Mouse (Mus musculus) sigmoid colon, adult 10 weeks (tissue): ENCODE data around the gene Nkrf. TPM values are rescaled to one million over a fixed set of nuclear protein-coding genes. Genes with fewer than 3 reads are reported as not detected.

ENCODE experiments used
- polyA plus RNA-seq: library from polyadenylated mRNA; stranded (reverse); fragments of 350-450 nt; fragmentation: Illumina TruSeq; extraction: RNeasy Lipid Tissue Mini Kit (QIAGEN cat#74804); gene quantifications from one replicate; pipeline ENCODE4 v1.2.3, GENCODE M21; 2014; ENCODE audit warnings: low read depth, low replicate concordance

The Nkrf gene
- 15.9 TPM for polyA plus RNA-seq

GRCm38 (mm10) chrX:36902321-36903114 is at the start of gene Nkrf:
TSS of gene Nkrf (minus strand) at chrX:36902899.

DNA sequence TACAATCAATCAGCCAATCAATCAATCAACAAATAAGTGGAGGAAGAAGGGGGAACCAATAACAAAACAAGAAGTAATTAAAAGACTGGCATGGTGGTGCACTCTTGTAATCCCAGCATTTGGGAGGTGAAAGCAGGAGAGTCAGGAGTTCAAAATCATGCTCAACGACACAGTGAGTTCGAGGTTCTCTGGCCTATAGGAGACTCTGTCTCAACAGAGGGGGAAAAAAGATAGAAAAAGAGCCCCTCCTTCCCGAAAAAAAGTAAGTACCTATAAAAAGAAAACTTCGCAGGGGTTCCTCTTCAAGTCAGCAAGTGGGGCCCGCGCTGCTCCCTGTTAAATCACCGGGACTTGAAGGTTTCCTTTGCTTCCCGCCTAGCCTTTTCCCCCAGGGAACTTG is 28.9 kb downstream of the Nkrf start, which contains the start of the genes Ube2a and C330007P06Rik:
Gene Ube2a, plus strand, starts transcription at position 136 of the 400 bp plus-strand sequence.
Gene C330007P06Rik, minus strand, starts transcription at position 347 of the 400 bp plus-strand sequence.

Other genes with a start within 250 kb of the Nkrf start
- gene Slc25a43, start 159.2 kb downstream of the Nkrf start, polyA plus RNA-seq, result 1.3 TPM
- gene Slc25a5, start 107.2 kb downstream of the Nkrf start, polyA plus RNA-seq, result 1,886 TPM
- gene Ube2a, start 29.0 kb downstream of the Nkrf start, polyA plus RNA-seq, result 190 TPM
- 90.6 TPM for gene C330007P06Rik, start 28.8 kb downstream of the Nkrf start, polyA plus RNA-seq
- 17.8 TPM for gene Sept6, start 88.9 kb upstream of the Nkrf start, polyA plus RNA-seq
- gene Sowahd, start 145.9 kb upstream of the Nkrf start, polyA plus RNA-seq, result not detected
- gene Rpl39, start 182.5 kb upstream of the Nkrf start, polyA plus RNA-seq, result 1,455 TPM
- gene Upf3b, start 207.4 kb upstream of the Nkrf start, polyA plus RNA-seq, result 136 TPM
- gene Nkap, start 223.9 kb upstream of the Nkrf start, polyA plus RNA-seq, result 54.6 TPM